Mouse (Mus musculus): Measurements from ENCODE around the gene Tnk2. TPM values are rescaled to one million over a fixed set of nuclear protein-coding genes. Genes with fewer than 3 reads are reported as not detected.

The Tnk2 gene
- 18.7 and 22.3 TPM in 2 replicates for polyA plus RNA-seq (2015; fragmentation: Nextera tagmentation; extraction: Ambion mirVana)

DNA sequence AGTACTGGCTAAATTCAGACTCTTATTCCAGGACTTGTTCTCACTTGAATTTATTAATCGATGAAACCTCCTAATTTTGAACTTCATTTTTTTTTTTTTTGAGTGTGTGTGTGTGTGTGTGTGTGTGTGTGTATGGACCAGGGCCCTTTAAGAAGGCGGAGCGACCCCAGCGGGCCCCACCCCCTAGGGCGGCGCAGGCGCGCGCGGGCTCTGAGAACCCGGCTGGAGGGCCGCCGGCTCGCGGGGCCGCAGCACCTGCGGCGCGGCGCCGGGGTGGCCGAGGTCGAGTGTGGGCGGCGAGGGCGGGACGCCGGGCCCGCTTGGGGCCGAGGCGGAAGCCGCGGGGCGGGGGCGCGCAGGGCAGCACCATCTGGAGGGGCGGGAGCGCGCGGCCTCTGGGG lies at the start of gene Tnk2:
Gene Tnk2, plus strand, starts transcription at position 214 of the 401 bp plus-strand sequence.

DNA sequence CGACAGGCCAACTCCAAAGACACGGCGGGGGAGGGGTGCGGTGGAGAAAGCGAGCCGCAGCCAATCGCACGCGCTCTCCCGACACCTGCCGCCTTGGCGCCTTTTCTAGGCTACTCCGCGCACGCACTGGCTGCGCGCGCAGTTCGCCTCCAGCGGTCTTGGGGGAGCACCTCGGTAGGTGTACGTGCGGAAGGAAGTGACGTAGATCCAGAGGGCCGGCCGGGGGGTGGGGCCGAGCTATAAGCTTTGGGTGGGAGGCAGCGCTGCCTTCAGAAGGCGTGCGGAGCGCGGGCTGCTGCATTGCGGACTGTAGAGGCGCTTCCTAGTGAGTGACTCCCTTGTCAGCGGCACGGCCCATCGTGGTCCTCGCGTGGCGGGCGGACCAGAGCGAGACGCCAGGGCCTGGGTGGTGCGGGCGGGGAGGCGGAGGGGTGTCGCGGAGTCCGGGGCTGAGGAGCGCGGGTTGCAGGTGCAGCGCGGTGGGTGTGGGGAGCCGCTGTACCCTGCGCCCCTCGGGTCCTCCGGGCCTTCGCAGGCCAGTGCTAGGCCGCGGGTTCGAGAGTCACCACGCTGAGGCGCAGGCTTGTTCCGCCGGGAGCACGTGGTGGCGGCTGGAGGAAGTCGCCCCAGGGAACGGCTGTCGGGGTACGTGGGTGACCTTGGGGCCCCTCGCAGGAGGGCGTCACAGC lies 34.8 kb upstream of the Tnk2 start, which contains the start of gene Tfrc:
Gene Tfrc, plus strand, starts transcription at position 209 of the 689 bp plus-strand sequence.

Other genes with a start within 250 kb of the Tnk2 start
- gene Tm4sf19, start 243.4 kb upstream of the Tnk2 start, polyA plus RNA-seq (2015; fragmentation: Nextera tagmentation; extraction: Ambion mirVana) = not detected in 2 replicates
- 36.2 and 36.6 TPM in 2 replicates for gene Tctex1d2, start 224.2 kb upstream of the Tnk2 start, polyA plus RNA-seq (2015; fragmentation: Nextera tagmentation; extraction: Ambion mirVana)
- gene Pcyt1a, start 213.0 kb upstream of the Tnk2 start, polyA plus RNA-seq (2015; fragmentation: Nextera tagmentation; extraction: Ambion mirVana) = 29.8 and 36.1 TPM in 2 replicates
- gene Slc51a, start 156.0 kb upstream of the Tnk2 start, polyA plus RNA-seq (2015; fragmentation: Nextera tagmentation; extraction: Ambion mirVana) = 0.35 and 0.55 TPM in 2 replicates
- gene Zdhhc19, start 147.6 kb upstream of the Tnk2 start, polyA plus RNA-seq (2015; fragmentation: Nextera tagmentation; extraction: Ambion mirVana) = not detected in 2 replicates
- 5.3 and 12.0 TPM in 2 replicates for gene Tfrc, start 35.0 kb upstream of the Tnk2 start, polyA plus RNA-seq (2015; fragmentation: Nextera tagmentation; extraction: Ambion mirVana)
- not detected in 2 replicates for gene Muc4, start 92.0 kb downstream of the Tnk2 start, polyA plus RNA-seq (2015; fragmentation: Nextera tagmentation; extraction: Ambion mirVana)
- gene Muc20, start 153.6 kb downstream of the Tnk2 start, polyA plus RNA-seq (2015; fragmentation: Nextera tagmentation; extraction: Ambion mirVana) = not detected in 2 replicates
- gene Smbd1, start 166.6 kb downstream of the Tnk2 start, polyA plus RNA-seq (2015; fragmentation: Nextera tagmentation; extraction: Ambion mirVana) = not detected in 2 replicates
- 81.1 and 114 TPM in 2 replicates for gene Fyttd1, start 233.6 kb downstream of the Tnk2 start, polyA plus RNA-seq (2015; fragmentation: Nextera tagmentation; extraction: Ambion mirVana)
- gene Rubcn, start 233.9 kb downstream of the Tnk2 start, polyA plus RNA-seq (2015; fragmentation: Nextera tagmentation; extraction: Ambion mirVana) = 11.3 and 11.4 TPM in 2 replicates

All from urinary bladder, postnatal 0 days (tissue).